Mouse (Mus musculus) kidney, adult 2 months (tissue): ENCODE measurements at regions not wholly inside any gene's neighbourhood (a gene's known extent, or its start where the extent isn't known, plus 50 kb on each side); places are given as distances from the start of the nearest gene placed in this dataset.

Source experiments
- DNase-seq: peaks from one replicate; pipeline ENCODE4 v3.0.0; 2021
- H3K27ac ChIP-seq: fragments of 200-500 bp; 2 replicates; pipeline ENCODE4 v1.5.1; 2012; ENCODE audit warnings: low read depth, low read length, control low read depth, inconsistent platforms; ENCODE audit not compliant: insufficient read depth
- H3K27me3 ChIP-seq: fragments of 200-500 bp; replicated peaks from 2 replicates; pipeline ENCODE4 v1.6.1; 2012; ENCODE audit warnings: mild to moderate bottlenecking, moderate library complexity, low read length, inconsistent platforms; ENCODE audit not compliant: control insufficient read depth, insufficient read depth
- H3K36me3 ChIP-seq: fragments of 200-500 bp; 2 replicates; pipeline ENCODE4 v1.6.1; 2012; ENCODE audit warnings: mild to moderate bottlenecking, moderate library complexity, low read length, inconsistent platforms; ENCODE audit not compliant: control insufficient read depth, insufficient read depth
- H3K4me1 ChIP-seq: fragments of 200-500 bp; 2 replicates; pipeline ENCODE4 v1.6.1; 2011; ENCODE audit warnings: low read length; ENCODE audit not compliant: control insufficient read depth, insufficient read depth
- H3K4me3 ChIP-seq: fragments of 200-500 bp; 2 replicates; pipeline ENCODE4 v1.5.1; 2011; ENCODE audit warnings: mild to moderate bottlenecking, low read depth, low read length, control low read depth; ENCODE audit not compliant: insufficient read depth
- CTCF ChIP-seq: fragments of 200-500 bp; conservative IDR thresholded peaks from 2 replicates; pipeline ENCODE4 v1.5.1; 2011; ENCODE audit warnings: low read depth, mild to moderate bottlenecking, control low read depth, low read length, moderate library complexity, mixed read lengths; ENCODE audit not compliant: insufficient read depth, insufficient read length
- POLR2A ChIP-seq: fragments of 200-500 bp; IDR thresholded peaks from one replicate; pipeline ENCODE4 v1.6.1; 2011; ENCODE audit warnings: low read depth, low read length, control low read depth
- WGBS: fragments of 180-500 bp; shearing (Covaris S2); methylation state at CpG from one replicate; pipeline ENCODE4 v1.1.7; 2018; 5-methylcytosine and 5-hydroxymethylcytosine counted together

DNA sequence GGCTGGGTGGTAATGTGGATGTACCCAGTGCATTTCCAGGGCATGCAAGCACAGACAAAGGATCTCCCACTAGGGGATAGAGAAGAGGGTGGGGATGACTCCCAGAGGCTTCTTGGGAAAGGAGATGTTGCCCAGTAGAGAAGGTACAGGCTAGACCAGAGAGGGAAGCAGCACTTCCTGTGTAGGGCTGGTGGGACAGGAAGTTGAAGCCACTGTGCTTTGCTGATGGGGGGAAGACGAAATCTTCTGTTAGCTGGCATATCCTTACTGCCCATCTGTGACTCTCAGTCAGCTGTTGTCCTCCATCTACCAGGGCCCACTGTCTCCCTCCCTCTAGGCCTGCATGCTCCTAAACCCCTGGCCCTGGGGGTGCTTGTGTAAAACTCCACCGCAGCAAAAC lies 180.2 kb downstream of the Wdr11 start:
- Histone ChIP-seq H3K36me3 (no peaks in the 10 kb centered on the region), H3K27me3 (0 out of 2 replicates have a peak, but pooled peaks cover 2% of the 10 kb centered on the region), H3K4me1 (no peaks in the 10 kb centered on the region), H3K27ac (no peak overlapping the region), H3K4me3 (no peak overlapping the region)
- 84% methylated on average over 2 of the region's 2 CpGs for WGBS
- no peak for DNase-seq
- TF ChIP-seq POLR2A, result no peak
- TF ChIP-seq CTCF, result no peak

DNA sequence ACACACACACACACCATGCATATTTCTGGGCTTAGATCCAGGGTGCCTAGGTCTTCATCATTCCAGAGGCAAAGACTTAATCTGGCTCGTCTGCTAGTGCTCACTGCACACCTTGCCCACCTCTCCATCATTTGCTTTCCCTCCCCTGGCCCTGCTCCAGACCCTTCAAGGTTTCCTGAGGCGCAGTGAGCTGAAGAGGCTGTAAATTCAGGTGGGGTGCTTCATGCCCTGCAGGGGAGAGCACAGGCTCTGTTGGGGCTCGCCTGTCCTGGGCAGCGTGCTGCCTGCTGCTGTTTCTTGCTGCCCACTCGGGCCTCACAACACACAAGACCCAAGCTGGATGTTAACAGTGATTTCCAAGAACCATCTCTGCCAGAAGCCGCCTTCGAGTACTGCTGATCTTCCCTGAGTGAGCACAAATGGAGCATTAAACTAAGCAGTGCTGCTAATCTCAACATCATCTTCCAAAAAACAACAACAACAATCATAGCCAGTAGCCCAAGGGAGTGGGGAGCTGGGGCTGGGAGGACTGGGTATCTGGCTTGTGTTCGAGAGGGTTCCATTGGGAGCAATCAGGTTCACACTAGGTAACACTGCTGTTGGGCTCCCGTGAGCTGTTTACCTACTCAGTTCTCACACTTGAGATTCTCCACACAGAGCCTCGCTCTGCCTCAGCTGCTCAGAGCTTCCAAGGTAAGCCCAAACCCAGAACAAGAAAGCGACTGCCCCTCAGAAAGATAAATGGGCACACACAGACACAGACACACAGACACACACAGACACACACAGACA lies 181.1 kb downstream of the Wdr11 start:
- 73% methylated on average over 11 of the region's 11 CpGs for WGBS
- H3K27me3 ChIP-seq, result 0 out of 2 replicates have a peak, but pooled peaks cover 2% of the 10 kb centered on the region
- H3K4me1 ChIP-seq, result no peaks in the 10 kb centered on the region
- no peak overlapping the region for H3K4me3 ChIP-seq
- DNase-seq, result no peak
- no peak for TF ChIP-seq CTCF
- no peak for TF ChIP-seq POLR2A
- H3K27ac ChIP-seq, result no peak overlapping the region
- H3K36me3 ChIP-seq, result no peaks in the 10 kb centered on the region

DNA sequence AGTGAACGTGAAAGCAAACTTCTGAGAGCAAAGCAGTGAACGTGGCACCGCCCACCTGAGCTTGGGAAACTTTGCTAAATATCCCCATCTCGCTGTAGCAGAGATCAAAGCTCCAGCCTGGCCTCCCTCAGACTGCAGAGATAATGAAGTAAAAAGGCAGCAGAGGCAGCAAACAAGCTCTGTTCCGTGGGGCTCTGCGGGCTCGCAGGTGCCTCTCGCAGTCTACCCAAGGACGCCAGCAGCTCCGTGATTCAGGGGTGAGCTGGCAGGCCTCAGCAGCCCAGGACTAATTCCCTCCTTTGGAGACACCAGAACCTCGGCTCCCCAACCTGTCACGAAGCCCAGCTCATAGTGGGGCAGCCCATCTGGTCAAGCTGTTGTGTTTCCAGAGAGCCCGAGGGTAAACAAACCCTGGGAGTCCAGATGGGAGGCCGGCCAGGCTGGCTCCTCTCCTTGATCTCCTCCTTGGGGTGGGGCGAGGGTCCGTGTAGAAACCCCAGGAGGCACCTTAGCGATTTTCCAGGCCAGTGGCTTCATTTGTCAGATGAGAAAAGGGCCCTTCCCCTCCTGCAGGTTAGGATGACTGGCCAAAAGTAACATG lies 182.7 kb downstream of the Wdr11 start:
- no peak overlapping the region for H3K27ac ChIP-seq
- H3K4me3 ChIP-seq, result no peak overlapping the region
- WGBS, result 27% methylated on average over 17 of the region's 17 CpGs

DNA sequence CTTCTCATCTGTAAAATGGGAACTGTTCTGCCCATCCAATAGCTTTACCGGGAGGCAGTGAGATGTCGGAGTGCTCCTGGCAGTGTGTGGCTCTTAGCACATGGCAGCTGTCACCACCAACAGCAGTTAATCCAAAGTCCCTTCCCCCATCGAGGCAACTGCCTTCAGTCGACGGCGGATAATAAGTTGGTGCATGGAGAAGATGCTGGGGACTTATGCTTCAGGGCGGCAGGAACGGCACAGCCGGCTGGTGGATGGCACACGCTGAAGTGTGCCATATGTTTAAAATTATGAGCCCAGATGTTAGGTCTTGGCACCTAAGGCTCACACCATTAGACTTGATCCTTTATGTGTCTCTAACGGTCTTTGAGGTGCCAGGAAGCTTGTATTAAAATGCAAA lies 183.5 kb downstream of the Wdr11 start:
- TF ChIP-seq POLR2A, result no peak
- H3K27ac ChIP-seq, result no peak overlapping the region
- WGBS, result 89% methylated on average over 11 of the region's 11 CpGs

More for the DNA sequence above, 182.7 kb downstream of the Wdr11 start:
- no peak for TF ChIP-seq POLR2A
- no peak for TF ChIP-seq CTCF
- no peak for DNase-seq
- H3K4me1 ChIP-seq, result no peaks in the 10 kb centered on the region
- 0 out of 2 replicates have a peak, but pooled peaks cover 2% of the 10 kb centered on the region for H3K27me3 ChIP-seq
- H3K36me3 ChIP-seq, result no peaks in the 10 kb centered on the region

DNA sequence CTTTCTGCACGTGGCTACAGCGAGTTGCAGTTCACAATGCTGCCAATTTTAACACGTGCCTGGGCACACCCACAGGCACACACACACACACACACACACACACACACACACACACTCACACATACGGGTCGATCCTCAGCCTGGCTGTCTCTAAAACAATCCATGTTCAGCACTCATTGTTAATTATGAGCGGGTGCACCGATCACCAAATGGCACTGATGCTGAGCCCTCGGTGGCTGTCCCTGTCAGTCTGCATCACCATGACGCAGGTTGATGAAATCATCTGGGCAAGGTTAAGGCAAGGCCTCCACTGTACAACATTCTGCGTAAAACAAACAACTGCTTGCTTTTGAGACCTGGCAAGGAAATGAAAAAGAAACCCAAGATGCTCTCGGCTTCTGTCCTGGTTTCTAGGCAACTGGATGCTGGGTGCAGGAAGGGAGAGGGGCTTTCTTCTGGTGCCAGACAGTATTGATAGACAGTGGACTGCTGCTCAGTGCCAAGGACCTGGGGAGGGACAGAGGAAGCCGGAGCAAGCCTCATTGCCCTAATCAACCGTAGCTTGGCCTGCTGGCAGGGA lies 187.3 kb downstream of the Wdr11 start:
- H3K4me3 ChIP-seq, result no peak overlapping the region
- DNase-seq, result no peak
- TF ChIP-seq POLR2A, result no peak
- no peak for TF ChIP-seq CTCF
- no peaks in the 10 kb centered on the region for H3K4me1 ChIP-seq
- 57% methylated on average over 13 of the region's 13 CpGs for WGBS
- 0 out of 2 replicates have a peak, but pooled peaks cover 2% of the 10 kb centered on the region for H3K27me3 ChIP-seq
- H3K36me3 ChIP-seq, result no peaks in the 10 kb centered on the region
- no peak overlapping the region for H3K27ac ChIP-seq

More for the DNA sequence above, 183.5 kb downstream of the Wdr11 start:
- no peak for DNase-seq
- Histone ChIP-seq H3K36me3 (no peaks in the 10 kb centered on the region), H3K4me3 (no peak overlapping the region), H3K4me1 (no peaks in the 10 kb centered on the region), H3K27me3 (0 out of 2 replicates have a peak, but pooled peaks cover 2% of the 10 kb centered on the region)

DNA sequence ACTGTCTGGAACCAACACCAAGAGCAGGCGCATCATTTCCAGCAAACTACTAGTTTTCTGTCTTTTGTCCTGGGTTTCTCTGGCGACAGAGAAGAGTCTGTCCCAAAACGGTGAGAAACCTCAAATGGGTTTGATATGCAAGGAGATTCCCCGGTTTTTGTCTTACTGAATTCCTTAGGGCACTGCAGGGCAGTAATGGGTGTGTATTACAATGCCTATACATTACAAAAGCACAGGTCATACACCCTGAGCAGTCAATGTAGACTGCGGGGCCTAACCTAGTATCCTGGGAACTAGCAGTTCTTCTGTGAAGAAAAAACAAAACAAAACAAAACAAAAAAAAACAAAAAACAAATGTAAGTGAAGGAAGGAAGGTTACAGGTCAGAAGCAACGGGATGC lies 188.3 kb downstream of the Wdr11 start:
- H3K4me1 ChIP-seq, result no peaks in the 10 kb centered on the region
- 81% methylated on average over 6 of the region's 6 CpGs for WGBS

DNA sequence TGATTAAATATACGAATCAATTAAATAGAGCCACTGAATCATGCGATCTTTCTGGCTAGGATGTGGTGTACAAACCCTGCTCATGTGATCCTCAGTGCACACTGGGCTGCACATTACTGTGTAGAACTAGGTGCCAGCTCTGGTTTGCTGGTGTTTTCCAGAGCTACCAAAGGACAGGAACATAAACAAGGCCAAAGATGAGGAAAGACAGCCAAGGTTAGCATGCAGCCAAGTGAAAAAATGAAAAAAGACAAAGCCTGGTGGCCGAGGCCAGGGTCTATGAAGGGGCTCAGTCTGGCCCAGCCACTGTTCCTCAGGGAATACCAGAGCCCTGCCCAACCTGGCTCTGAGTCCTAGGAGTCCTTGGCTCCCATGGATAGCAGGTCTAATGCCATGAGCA lies 190.1 kb downstream of the Wdr11 start:
- 72% methylated on average over 3 of the region's 3 CpGs for WGBS
- Histone ChIP-seq H3K36me3 (no peaks in the 10 kb centered on the region), H3K4me3 (no peak overlapping the region), H3K4me1 (no peaks in the 10 kb centered on the region), H3K27me3 (no peaks in the 10 kb centered on the region), H3K27ac (no peak overlapping the region)
- peak; percentile 24 for DNase-seq
- TF ChIP-seq POLR2A, result no peak
- TF ChIP-seq CTCF, result no peak

More for the DNA sequence above, 188.3 kb downstream of the Wdr11 start:
- TF ChIP-seq POLR2A, result no peak
- TF ChIP-seq CTCF, result no peak
- H3K27ac ChIP-seq, result no peak overlapping the region
- no peaks in the 10 kb centered on the region for H3K36me3 ChIP-seq
- no peak for DNase-seq
- no peaks in the 10 kb centered on the region for H3K27me3 ChIP-seq
- no peak overlapping the region for H3K4me3 ChIP-seq
